Mouse (Mus musculus) forebrain, postnatal 0 days (tissue): ENCODE data around the gene Prmt9. TPM values are rescaled to one million over a fixed set of nuclear protein-coding genes. Genes with fewer than 3 reads are reported as not detected.
A peak's percentile ranks its signal among the peaks of the same experiment; 100 is the strongest.

Experiments used
- ATAC-seq: fragments of 200-750 bp; cut with Nextera tagmentation; 2 replicates; pipeline ENCODE4 v1.8.0; 2017; ENCODE audit warnings: mild to moderate bottlenecking, moderate library complexity
- DNase-seq: peaks from one replicate; pipeline ENCODE4 v3.0.0-alpha.2; 2015
- H3K27ac ChIP-seq: fragments of 300-500 bp; sonication (generic); 2 replicates; pipeline ENCODE4 v1.5.1; 2014; ENCODE audit warnings: low read depth, mild to moderate bottlenecking, antibody characterized with exemption, low read length, moderate library complexity, mixed read lengths
- H3K27me3 ChIP-seq: fragments of 300-500 bp; sonication (generic); 2 replicates; pipeline ENCODE4 v1.6.1; 2014; ENCODE audit warnings: mild to moderate bottlenecking, low read length, mixed read lengths; ENCODE audit not compliant: insufficient read depth
- H3K36me3 ChIP-seq: fragments of 300-500 bp; sonication (generic); 2 replicates; pipeline ENCODE4 v1.6.1; 2014; ENCODE audit warnings: mild to moderate bottlenecking, moderate library complexity; ENCODE audit not compliant: insufficient read depth
- H3K4me1 ChIP-seq: fragments of 300-500 bp; sonication (generic); 2 replicates; pipeline ENCODE4 v1.6.1; 2014; ENCODE audit warnings: antibody characterized with exemption; ENCODE audit not compliant: insufficient read depth
- H3K4me2 ChIP-seq: fragments of 300-500 bp; sonication (generic); 2 replicates; pipeline ENCODE4 v1.6.1; 2014; ENCODE audit warnings: low read depth, mild to moderate bottlenecking, moderate library complexity
- H3K4me3 ChIP-seq: fragments of 300-500 bp; sonication (generic); 2 replicates; pipeline ENCODE4 v1.5.1; 2014; ENCODE audit warnings: low read depth, low read length, mixed read lengths
- H3K9ac ChIP-seq: fragments of 300-500 bp; sonication (generic); 2 replicates; pipeline ENCODE4 v1.6.1; 2014; ENCODE audit warnings: mild to moderate bottlenecking
- H3K9me3 ChIP-seq: fragments of 300-500 bp; sonication (generic); 2 replicates; pipeline ENCODE4 v1.6.1; 2016; ENCODE audit warnings: low read length
- CTCF ChIP-seq: sonication (generic); IDR thresholded peaks from 2 replicates; pipeline ENCODE4 v1.5.1; 2016; ENCODE audit warnings: antibody characterized with exemption, control low read depth, low read depth
- WGBS: fragments of 180-500 bp; shearing (Covaris S2); extraction: QIAGEN DNeasy Blood & Tissue Kit; methylation state at CpG from one replicate; pipeline ENCODE4 v1.1.7; 2014; 5-methylcytosine and 5-hydroxymethylcytosine counted together
- polyA plus RNA-seq: library from polyadenylated mRNA; unstranded; fragments of >200 nt; fragmentation: Nextera tagmentation; extraction: Ambion mirVana; gene quantifications from 2 replicates; pipeline ENCODE4 v1.2.1, GENCODE M21; 2015
- total RNA-seq: library from RNA; depleted of rRNA; stranded (reverse); fragments of >200 nt; gene quantifications from 2 replicates; pipeline ENCODE4 v1.2.3, GENCODE M21; 2014; rRNA removed

Prmt9 gene
- total RNA-seq (29.5 and 30.2 TPM in 2 replicates), polyA plus RNA-seq (18.5 and 21.0 TPM in 2 replicates)

GRCm38 (mm10) chr8:77549121-77549706, at the start of gene Prmt9:
Gene Prmt9 (plus strand): TSS chr8:77549397.
- peaks cover 12% of the 10 kb centered on the region for H3K36me3 ChIP-seq
- H3K27me3 ChIP-seq: no peaks in the 10 kb centered on the region
- peak within 1 kb of the TSS; percentile 67 for H3K4me3 ChIP-seq
- no peaks in the 10 kb centered on the region for H3K4me1 ChIP-seq
- DNase-seq: peak; percentile 96
- ATAC-seq: peak; percentile 97
- WGBS: 2% methylated on average over 42 of the region's 42 CpGs
- H3K27ac ChIP-seq: peak within 1 kb of the TSS; percentile 69
- TF ChIP-seq CTCF: no peak; the same call in 1 of the 2 replicates
- peak within 1 kb of the TSS; percentile 77 for H3K9ac ChIP-seq
- no peaks in the 10 kb centered on the region for H3K9me3 ChIP-seq
- H3K4me2 ChIP-seq: peak within 1 kb of the TSS; percentile 67

- Histone ChIP-seq H3K9ac (no peak overlapping the region), H3K4me2 (no peak overlapping the region), H3K27me3 (no peaks in the 10 kb centered on the region), H3K9me3 (no peaks in the 10 kb centered on the region), H3K4me3 (no peak overlapping the region), H3K36me3 (no peaks in the 10 kb centered on the region), H3K4me1 (no peaks in the 10 kb centered on the region), H3K27ac (no peak overlapping the region)
- ATAC-seq: no peak
- DNase-seq: no peak
- over 99% methylated on average over 3 of the region's 3 CpGs for WGBS
- TF ChIP-seq CTCF: no peak
These were observed 48.9 kb upstream of the Prmt9 start for GRCm38 (mm10) chr8:77500264-77500663.

DNA sequence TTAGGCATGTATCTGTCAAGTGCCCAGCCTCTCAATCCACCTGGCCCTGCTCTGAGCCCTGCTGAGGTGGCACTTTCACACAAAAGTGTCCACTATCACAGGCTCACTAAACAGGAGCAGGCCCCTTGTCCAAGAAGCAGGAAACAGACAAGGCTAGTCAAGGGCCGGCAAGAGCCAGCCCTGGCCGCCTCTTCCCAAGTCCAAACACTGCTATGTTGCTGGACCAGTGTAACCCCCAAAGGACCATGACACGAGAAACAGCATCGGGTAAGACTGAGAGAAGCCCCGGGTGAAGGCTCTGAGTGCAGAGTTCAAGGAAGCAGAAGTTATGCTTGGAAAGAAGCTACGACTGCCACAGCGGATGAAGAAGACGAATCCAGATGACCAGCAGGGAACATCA, 48.1 kb upstream of the Prmt9 start:
- WGBS: 89% methylated on average over 8 of the region's 8 CpGs
- Histone ChIP-seq H3K27me3 (no peaks in the 10 kb centered on the region), H3K4me2 (no peak overlapping the region), H3K4me3 (no peak overlapping the region), H3K9me3 (no peaks in the 10 kb centered on the region), H3K27ac (no peak overlapping the region), H3K9ac (no peak overlapping the region), H3K4me1 (no peaks in the 10 kb centered on the region), H3K36me3 (no peaks in the 10 kb centered on the region)
- TF ChIP-seq CTCF: no peak
- ATAC-seq (no peak), DNase-seq (no peak)

- no peak for ATAC-seq
These were observed 46.6 kb upstream of the Prmt9 start for GRCm38 (mm10) chr8:77502547-77502946.

GRCm38 (mm10) chr8:77506539-77506938, 42.7 kb upstream of the Prmt9 start:
- Histone ChIP-seq H3K9me3 (no peaks in the 10 kb centered on the region), H3K27me3 (no peaks in the 10 kb centered on the region), H3K27ac (no peak overlapping the region), H3K4me3 (no peak overlapping the region), H3K4me2 (no peak overlapping the region), H3K9ac (no peak overlapping the region), H3K36me3 (no peaks in the 10 kb centered on the region), H3K4me1 (no peaks in the 10 kb centered on the region)
- no peak for TF ChIP-seq CTCF
- 85% methylated on average over 7 of the region's 7 CpGs for WGBS
- DNase-seq (no peak), ATAC-seq (no peak)

More at GRCm38 (mm10) chr8:77502547-77502946, 46.6 kb upstream of the Prmt9 start:
- no peaks in the 10 kb centered on the region for H3K27me3 ChIP-seq
- 92% methylated on average over 6 of the region's 6 CpGs for WGBS
- no peak overlapping the region for H3K4me2 ChIP-seq
- no peak for TF ChIP-seq CTCF
- no peak overlapping the region for H3K9ac ChIP-seq
- DNase-seq: no peak
- H3K27ac ChIP-seq: no peak overlapping the region
- no peaks in the 10 kb centered on the region for H3K36me3 ChIP-seq
- no peaks in the 10 kb centered on the region for H3K4me1 ChIP-seq
- no peaks in the 10 kb centered on the region for H3K9me3 ChIP-seq
- no peak overlapping the region for H3K4me3 ChIP-seq

- no peak overlapping the region for H3K9ac ChIP-seq
- no peaks in the 10 kb centered on the region for H3K9me3 ChIP-seq
- no peak for TF ChIP-seq CTCF
- H3K27me3 ChIP-seq: no peaks in the 10 kb centered on the region
- H3K4me2 ChIP-seq: no peak overlapping the region
- H3K4me1 ChIP-seq: no peaks in the 10 kb centered on the region
- 85% methylated on average over 10 of the region's 10 CpGs for WGBS
- ATAC-seq (no peak), DNase-seq (no peak)
- H3K4me3 ChIP-seq: no peak overlapping the region
- no peaks in the 10 kb centered on the region for H3K36me3 ChIP-seq
- no peak overlapping the region for H3K27ac ChIP-seq
These were observed 41.6 kb upstream of the Prmt9 start for GRCm38 (mm10) chr8:77507510-77508035.

- no peak for DNase-seq
- Histone ChIP-seq H3K4me3 (no peak overlapping the region), H3K9ac (no peak overlapping the region), H3K4me1 (no peaks in the 10 kb centered on the region), H3K9me3 (no peaks in the 10 kb centered on the region), H3K27ac (no peak overlapping the region), H3K4me2 (no peak overlapping the region), H3K36me3 (no peaks in the 10 kb centered on the region), H3K27me3 (no peaks in the 10 kb centered on the region)
- TF ChIP-seq CTCF: no peak
- 94% methylated on average over 7 of the region's 7 CpGs for WGBS
- no peak for ATAC-seq
These were observed 40.2 kb upstream of the Prmt9 start for GRCm38 (mm10) chr8:77509044-77509443.
